Mouse (Mus musculus) small intestine, adult 2 months (tissue): ENCODE results near the gene Sbk2. TPM values are rescaled to one million over a fixed set of nuclear protein-coding genes. Genes with fewer than 3 reads are reported as not detected.
"Not testable (repeated sequence)": the region's sequence is repeated elsewhere in the genome, so short reads cannot be mapped to it uniquely, and the experiment has no call there.

Experiments used
- H3K27ac ChIP-seq: fragments of 200-500 bp; 2 replicates; pipeline ENCODE4 v1.5.1; 2012; ENCODE audit warnings: low read depth, low read length, control low read depth, inconsistent platforms; ENCODE audit not compliant: insufficient read depth
- H3K27me3 ChIP-seq: fragments of 200-500 bp; 2 replicates; pipeline ENCODE4 v1.6.1; 2012; ENCODE audit warnings: mild to moderate bottlenecking, moderate library complexity, low read length, inconsistent platforms; ENCODE audit not compliant: control insufficient read depth, insufficient read depth
- H3K36me3 ChIP-seq: fragments of 200-500 bp; 2 replicates; pipeline ENCODE4 v1.6.1; 2012; ENCODE audit warnings: mild to moderate bottlenecking, low read length, control low read depth, inconsistent platforms; ENCODE audit not compliant: control insufficient read depth, insufficient read depth
- H3K4me1 ChIP-seq: fragments of 200-500 bp; 2 replicates; pipeline ENCODE4 v1.6.1; 2012; ENCODE audit warnings: low read length, inconsistent platforms, mixed read lengths; ENCODE audit not compliant: control insufficient read depth, insufficient read depth, insufficient read length
- H3K4me3 ChIP-seq: fragments of 200-500 bp; 2 replicates; pipeline ENCODE4 v1.5.1; 2012; ENCODE audit warnings: low read depth, mild to moderate bottlenecking, control low read depth, inconsistent platforms, low read length, moderate library complexity
- CTCF ChIP-seq: fragments of 200-500 bp; IDR thresholded peaks from 2 replicates; pipeline ENCODE4 v1.5.1; 2012; ENCODE audit warnings: low read depth, mild to moderate bottlenecking, control low read depth, inconsistent platforms, low read length, moderate library complexity, mixed read lengths; ENCODE audit not compliant: insufficient replicate concordance, insufficient read length; ENCODE audit errors: extremely low read depth
- POLR2A ChIP-seq: fragments of 200-500 bp; IDR thresholded peaks from 2 replicates; pipeline ENCODE4 v1.6.1; 2012; ENCODE audit warnings: low read depth, mild to moderate bottlenecking, control low read depth, inconsistent platforms, low read length, moderate library complexity
- WGBS: fragments of 180-500 bp; shearing (Covaris S2); methylation state at CpG from one replicate; pipeline ENCODE4 v1.1.7; 2018; 5-methylcytosine and 5-hydroxymethylcytosine counted together
- polyA plus RNA-seq: library from polyadenylated mRNA; depleted of rRNA; stranded (reverse); fragments of >200 nt; gene quantifications from 2 replicates; pipeline ENCODE4 v1.2.3, GENCODE M21; 2012; rRNA removed

Sbk2 gene
- 0.06 and 0.11 TPM in 2 replicates for polyA plus RNA-seq

- TF ChIP-seq CTCF: peak; percentile 52
- TF ChIP-seq POLR2A: no peak
- Histone ChIP-seq H3K27ac (no peak within 1 kb of the TSS), H3K4me3 (no peak within 1 kb of the TSS), H3K4me1 (no peaks in the 10 kb centered on the region), H3K36me3 (no peaks in the 10 kb centered on the region), H3K27me3 (no peaks in the 10 kb centered on the region)
- WGBS: 2% methylated on average over 10 of the region's 10 CpGs
Measured at GRCm38 (mm10) chr7:4964272-4964671, at the start of gene Sbk2. Gene Sbk2 (minus strand): TSS chr7:4964406.

- TF ChIP-seq POLR2A (no peak), CTCF (no peak)
- H3K4me3 ChIP-seq: no peak overlapping the region
- no peak overlapping the region for H3K27ac ChIP-seq
- peaks cover 50% of the 10 kb centered on the region for H3K36me3 ChIP-seq
- 91% methylated on average over 27 of the region's 27 CpGs for WGBS
- peaks cover 2% of the 10 kb centered on the region; the same call in 1 of the 2 replicates for H3K4me1 ChIP-seq
- no peaks in the 10 kb centered on the region for H3K27me3 ChIP-seq
Measured at GRCm38 (mm10) chr7:5012681-5013513, 48.7 kb upstream of the Sbk2 start.

- 96% methylated on average over 26 of the region's 26 CpGs for WGBS
- TF ChIP-seq POLR2A: no peak
- no peak for TF ChIP-seq CTCF
Measured at GRCm38 (mm10) chr7:5008229-5008628, 44.0 kb upstream of the Sbk2 start.

GRCm38 (mm10) chr7:5002876-5003275 lies 38.7 kb upstream of the Sbk2 start:
- H3K27ac ChIP-seq, H3K27me3 ChIP-seq, H3K36me3 ChIP-seq, H3K4me3 ChIP-seq, H3K4me1 ChIP-seq: not testable (repeated sequence)
- 76% methylated on average over 8 of the region's 8 CpGs for WGBS

More at GRCm38 (mm10) chr7:5008229-5008628, 44.0 kb upstream of the Sbk2 start:
- H3K4me1 ChIP-seq: no peaks in the 10 kb centered on the region
- no peaks in the 10 kb centered on the region for H3K27me3 ChIP-seq
- no peak overlapping the region for H3K27ac ChIP-seq
- H3K4me3 ChIP-seq: no peak overlapping the region
- peaks cover 52% of the 10 kb centered on the region for H3K36me3 ChIP-seq

- Histone ChIP-seq H3K4me3 (no peak overlapping the region), H3K27ac (no peak overlapping the region), H3K36me3 (no peaks in the 10 kb centered on the region), H3K4me1 (peaks cover 9% of the 10 kb centered on the region; the same call in 1 of the 2 replicates), H3K27me3 (no peaks in the 10 kb centered on the region)
- TF ChIP-seq CTCF: no peak
- TF ChIP-seq POLR2A: no peak
- WGBS: 63% methylated on average over 2 of the region's 2 CpGs
Measured at GRCm38 (mm10) chr7:4999876-5000275, 35.7 kb upstream of the Sbk2 start.

- TF ChIP-seq POLR2A: no peak
- TF ChIP-seq CTCF: no peak
- Histone ChIP-seq H3K27ac (no peak overlapping the region), H3K4me3 (no peak overlapping the region), H3K36me3 (peaks cover 11% of the 10 kb centered on the region; the same call in 1 of the 2 replicates), H3K4me1 (peaks cover 9% of the 10 kb centered on the region; the same call in 1 of the 2 replicates), H3K27me3 (no peaks in the 10 kb centered on the region)
- 63% methylated on average over 8 of the region's 8 CpGs for WGBS
Measured at GRCm38 (mm10) chr7:4996934-4997333, 32.7 kb upstream of the Sbk2 start.

- Histone ChIP-seq H3K27ac (0 out of 2 replicates have a peak within 1 kb of the TSS, but pooled peaks have one; percentile 3), H3K4me1 (peaks cover 9% of the 10 kb centered on the region; the same call in 1 of the 2 replicates), H3K27me3 (no peaks in the 10 kb centered on the region), H3K36me3 (peaks cover 11% of the 10 kb centered on the region; the same call in 1 of the 2 replicates), H3K4me3 (peak within 1 kb of the TSS; percentile 98)
- TF ChIP-seq POLR2A (no peak), CTCF (no peak)
- 3% methylated on average over 24 of the region's 26 CpGs for WGBS
Measured at GRCm38 (mm10) chr7:4996003-4996895, 32.0 kb upstream of the Sbk2 start, which contains the start of gene Zfp579. Gene Zfp579 (minus strand): TSS chr7:4996158.
